Mouse (Mus musculus): ENCODE measurements around the gene Txndc12. TPM values are rescaled to one million over a fixed set of nuclear protein-coding genes. Genes with fewer than 3 reads are reported as not detected.
A peak's percentile ranks its signal among the peaks of the same experiment; 100 is the strongest.

The Txndc12 gene
- polyA plus RNA-seq, 1 experiment from 2014 or later, result 101 TPM

GRCm38 (mm10) chr4:108847715-108848504 is 13.5 kb downstream of the Txndc12 start, which contains the start of gene Kti12:
Gene Kti12, plus strand, starts transcription at chr4:108847785.
- peak within 1 kb of the TSS; percentile 62 for H3K9ac ChIP-seq
- H3K4me3 ChIP-seq (replicated peaks), result peak within 1 kb of the TSS; percentile 94
- H3K9me3 ChIP-seq (replicated peaks), result no peaks in the 10 kb centered on the region
- WGBS, result under 1% methylated on average over 77 of the region's 77 CpGs
- H3K4me1 ChIP-seq, result peaks cover 12% of the 10 kb centered on the region
- H3K36me3 ChIP-seq, result no peaks in the 10 kb centered on the region
- no peaks in the 10 kb centered on the region for H3K27me3 ChIP-seq
- peak; percentile 85 for ATAC-seq (ENCODE audit: insufficient number of reproducible peaks, low FRiP score, low TSS enrichment, low read depth)
- H3K27ac ChIP-seq (replicated peaks), result peak within 1 kb of the TSS; percentile 92
- peak within 1 kb of the TSS; percentile 88 for H3K4me2 ChIP-seq (replicated peaks)

DNA sequence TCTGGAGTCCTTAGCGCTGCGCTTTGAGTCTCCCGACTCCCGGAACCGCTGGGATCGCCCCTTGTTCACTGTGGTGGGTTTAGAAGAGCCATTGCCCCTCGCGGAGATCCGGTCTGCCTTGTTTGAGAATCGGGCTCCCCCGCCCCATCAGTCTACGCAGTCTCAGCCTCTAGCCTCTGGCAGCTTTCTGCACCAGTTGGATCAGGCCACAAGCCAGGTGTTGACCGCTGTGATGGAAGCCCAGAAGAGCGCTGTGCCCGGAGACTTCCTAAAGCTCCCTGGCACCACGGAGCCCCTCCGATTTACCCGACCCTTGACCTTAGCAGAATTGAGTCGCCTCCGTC is 14.1 kb downstream of the Txndc12 start, which contains the start of gene A730015C16Rik:
TSS of gene A730015C16Rik (minus strand) at position 115 of the 344 bp plus-strand sequence.
- Histone ChIP-seq H3K9ac (peak within 1 kb of the TSS; percentile 62), H3K27ac (replicated peaks) (peak within 1 kb of the TSS; percentile 92), H3K4me1 (peaks cover 12% of the 10 kb centered on the region), H3K27me3 (no peaks in the 10 kb centered on the region), H3K36me3 (peaks cover 5% of the 10 kb centered on the region), H3K4me3 (replicated peaks) (peak within 1 kb of the TSS; percentile 94), H3K4me2 (replicated peaks) (peak within 1 kb of the TSS; percentile 88), H3K9me3 (replicated peaks) (no peaks in the 10 kb centered on the region)
- 9% methylated on average over 20 of the region's 20 CpGs for WGBS
- peak; percentile 14; the same call in 1 of the 2 replicates for ATAC-seq (ENCODE audit: insufficient number of reproducible peaks, low FRiP score, low TSS enrichment, low read depth)

DNA sequence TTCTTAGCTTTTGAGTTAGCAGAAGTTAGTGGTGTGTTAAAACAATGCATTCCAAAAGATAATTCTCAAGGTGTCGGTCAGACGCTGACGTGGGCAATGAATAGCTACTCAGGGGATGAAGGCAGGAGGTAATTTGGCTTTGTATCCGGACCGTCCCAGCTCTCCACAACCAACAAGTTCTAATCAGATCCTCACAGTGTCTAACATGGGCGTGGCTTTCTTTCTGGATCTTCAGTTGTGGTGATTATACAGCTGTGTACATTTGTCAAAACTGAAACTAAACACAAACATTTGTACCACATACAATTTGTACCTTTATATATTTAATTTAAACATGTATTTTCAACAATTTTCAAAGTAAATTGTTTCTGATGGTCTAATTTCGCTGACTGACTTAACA is 32.4 kb downstream of the Txndc12 start:
- Histone ChIP-seq H3K27ac (replicated peaks) (no peak overlapping the region), H3K9ac (no peak overlapping the region), H3K4me2 (replicated peaks) (no peak overlapping the region), H3K36me3 (peaks cover 19% of the 10 kb centered on the region), H3K4me1 (no peaks in the 10 kb centered on the region), H3K27me3 (no peaks in the 10 kb centered on the region), H3K9me3 (replicated peaks) (no peaks in the 10 kb centered on the region), H3K4me3 (replicated peaks) (no peak overlapping the region)
- no peak for ATAC-seq (ENCODE audit: insufficient number of reproducible peaks, low FRiP score, low TSS enrichment, low read depth)
- WGBS, result 84% methylated on average over 7 of the region's 7 CpGs

DNA sequence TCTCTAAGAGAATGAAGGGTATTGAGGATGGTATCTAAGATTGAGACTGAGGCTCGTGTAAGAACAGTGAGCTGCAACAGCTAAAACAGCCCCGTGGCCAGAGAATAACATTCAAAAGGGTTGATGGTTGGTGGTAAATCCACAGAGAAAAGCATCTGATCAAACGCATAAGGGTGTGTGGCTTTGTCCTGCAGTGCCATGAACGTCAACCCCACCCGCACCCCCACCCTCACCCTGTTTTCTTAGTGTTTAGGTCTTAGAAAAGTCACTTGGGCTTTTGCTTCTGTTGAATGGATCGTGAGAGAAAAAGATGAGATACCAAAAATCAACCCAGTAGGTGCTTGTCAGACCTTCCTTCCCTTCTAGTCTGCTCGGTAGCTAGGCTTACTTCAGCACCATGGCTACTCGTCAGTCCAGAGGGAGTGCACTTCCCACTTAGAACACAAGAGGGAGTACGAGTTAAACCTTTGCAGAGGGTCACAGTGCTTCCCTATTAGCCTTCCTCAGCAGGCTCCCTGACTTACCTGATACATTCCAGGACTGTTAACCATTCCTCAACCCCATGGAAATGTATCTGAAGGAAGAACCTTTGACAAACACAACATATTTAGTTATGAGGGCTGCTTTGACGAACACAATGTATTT is 35.5 kb downstream of the Txndc12 start:
- peak; percentile 51; the same call in 1 of the 2 replicates for ATAC-seq (ENCODE audit: insufficient number of reproducible peaks, low FRiP score, low TSS enrichment, low read depth)
- H3K4me2 ChIP-seq (replicated peaks), result no peak overlapping the region
- H3K4me3 ChIP-seq (replicated peaks), result no peak overlapping the region
- no peak overlapping the region for H3K9ac ChIP-seq
- H3K27me3 ChIP-seq, result no peaks in the 10 kb centered on the region
- H3K4me1 ChIP-seq, result no peaks in the 10 kb centered on the region
- WGBS, result 37% methylated on average over 10 of the region's 10 CpGs
- H3K9me3 ChIP-seq (replicated peaks), result no peaks in the 10 kb centered on the region
- no peak overlapping the region for H3K27ac ChIP-seq (replicated peaks)
- H3K36me3 ChIP-seq, result no peaks in the 10 kb centered on the region

DNA sequence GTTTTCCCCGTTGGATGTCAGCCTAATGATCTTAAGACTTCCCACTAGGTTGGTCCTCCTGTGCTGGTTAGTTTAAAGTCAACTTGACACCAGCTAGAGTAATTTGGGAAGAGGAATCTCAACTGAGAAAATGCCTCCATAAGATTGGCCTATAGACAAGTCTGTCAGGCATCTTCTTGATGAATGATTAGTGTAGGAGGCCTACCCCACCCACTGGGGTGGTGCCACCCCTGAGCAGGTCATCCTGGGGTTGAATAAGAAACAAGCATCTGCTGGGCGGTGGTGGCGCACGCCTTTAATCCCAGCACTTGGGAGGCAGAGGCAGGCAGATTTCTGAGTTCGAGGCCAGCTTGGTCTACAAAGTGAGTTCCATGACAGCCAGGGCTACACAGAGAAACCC is 39.3 kb downstream of the Txndc12 start:
- 90% methylated on average over 5 of the region's 5 CpGs for WGBS
- Histone ChIP-seq H3K27me3 (no peaks in the 10 kb centered on the region), H3K4me2 (replicated peaks) (no peak overlapping the region), H3K27ac (replicated peaks) (no peak overlapping the region), H3K9me3 (replicated peaks) (no peaks in the 10 kb centered on the region), H3K4me3 (replicated peaks) (no peak overlapping the region), H3K36me3 (no peaks in the 10 kb centered on the region), H3K4me1 (peaks cover 1% of the 10 kb centered on the region; the same call in 1 of the 2 replicates), H3K9ac (no peak overlapping the region)
- ATAC-seq (ENCODE audit: insufficient number of reproducible peaks, low FRiP score, low TSS enrichment, low read depth), result no peak

GRCm38 (mm10) chr4:108877901-108878300 is 43.5 kb downstream of the Txndc12 start:
- ATAC-seq (ENCODE audit: insufficient number of reproducible peaks, low FRiP score, low TSS enrichment, low read depth), result no peak
- H3K9ac ChIP-seq, result no peak overlapping the region
- H3K4me2 ChIP-seq (replicated peaks), result no peak overlapping the region
- peaks cover 12% of the 10 kb centered on the region for H3K4me1 ChIP-seq
- H3K9me3 ChIP-seq (replicated peaks), result no peaks in the 10 kb centered on the region
- no peak overlapping the region for H3K4me3 ChIP-seq (replicated peaks)
- no peaks in the 10 kb centered on the region for H3K36me3 ChIP-seq
- 76% methylated on average over 6 of the region's 6 CpGs for WGBS
- H3K27ac ChIP-seq (replicated peaks), result no peak overlapping the region
- H3K27me3 ChIP-seq, result no peaks in the 10 kb centered on the region

DNA sequence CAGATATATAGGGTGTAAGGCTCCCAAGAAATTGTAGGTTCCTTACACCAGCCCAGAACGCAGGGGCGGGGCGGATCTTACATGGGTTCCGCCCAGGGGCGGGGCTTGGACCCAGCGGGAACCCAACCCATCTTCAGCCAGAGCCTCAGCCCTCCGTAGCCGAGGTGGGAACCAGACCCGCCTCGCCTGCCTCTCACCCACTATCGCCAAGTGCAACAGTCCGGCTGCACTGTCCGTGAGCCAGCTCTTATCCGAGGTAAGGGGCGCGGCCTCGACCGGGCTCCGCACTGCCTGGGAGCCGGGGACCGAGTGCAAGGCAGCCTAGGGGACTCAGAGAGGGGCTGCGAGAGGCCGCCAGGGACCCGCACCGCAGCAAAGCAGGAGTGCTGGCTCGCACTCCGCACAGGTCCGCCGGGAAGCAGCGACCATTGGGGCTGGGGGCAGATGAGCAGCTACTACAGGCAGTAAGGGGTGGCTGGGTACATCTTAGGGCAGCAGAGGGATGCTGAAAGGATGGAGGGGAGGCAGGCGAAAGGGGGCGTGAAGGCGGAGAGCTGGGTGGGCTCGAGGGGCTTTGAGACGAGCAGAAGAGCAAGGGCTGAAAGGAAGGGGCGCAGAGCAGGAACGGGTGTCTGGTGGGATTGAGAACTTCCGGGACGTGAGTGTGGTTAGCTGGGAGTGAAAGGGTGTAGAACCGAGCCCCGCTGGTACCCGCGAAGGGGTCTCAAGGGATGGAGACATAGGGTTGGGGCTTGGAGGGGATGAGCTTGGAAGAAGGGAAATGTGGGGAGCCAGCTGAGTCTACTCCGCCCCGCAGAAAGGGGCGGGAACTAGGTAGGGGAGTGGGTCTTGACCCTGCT is 44.8 kb downstream of the Txndc12 start, which contains the start of gene Rab3b:
TSS of gene Rab3b (plus strand) at position 101 of the 860 bp plus-strand sequence.
- peak; percentile 83 for ATAC-seq (ENCODE audit: insufficient number of reproducible peaks, low FRiP score, low TSS enrichment, low read depth)
- WGBS, result under 1% methylated on average over 46 of the region's 46 CpGs

GRCm38 (mm10) chr4:108883815-108884214 is 49.4 kb downstream of the Txndc12 start:
- WGBS, result 25% methylated on average over 13 of the region's 13 CpGs
- no peak overlapping the region for H3K9ac ChIP-seq
- H3K27ac ChIP-seq (replicated peaks), result no peak overlapping the region
- no peaks in the 10 kb centered on the region for H3K27me3 ChIP-seq
- H3K36me3 ChIP-seq, result no peaks in the 10 kb centered on the region
- peaks cover 10% of the 10 kb centered on the region for H3K4me1 ChIP-seq
- no peak for ATAC-seq (ENCODE audit: insufficient number of reproducible peaks, low FRiP score, low TSS enrichment, low read depth)
- H3K9me3 ChIP-seq (replicated peaks), result no peaks in the 10 kb centered on the region
- no peak overlapping the region for H3K4me3 ChIP-seq (replicated peaks)
- H3K4me2 ChIP-seq (replicated peaks), result no peak overlapping the region

More for the DNA sequence above, 44.8 kb downstream of the Txndc12 start, which contains the start of gene Rab3b:
- no peaks in the 10 kb centered on the region for H3K9me3 ChIP-seq (replicated peaks)
- H3K27me3 ChIP-seq, result no peaks in the 10 kb centered on the region
- H3K36me3 ChIP-seq, result no peaks in the 10 kb centered on the region
- H3K27ac ChIP-seq (replicated peaks), result no peak within 1 kb of the TSS
- peak within 1 kb of the TSS; percentile 43 for H3K9ac ChIP-seq
- H3K4me1 ChIP-seq, result peaks cover 12% of the 10 kb centered on the region
- peak within 1 kb of the TSS; percentile 99 for H3K4me2 ChIP-seq (replicated peaks)
- H3K4me3 ChIP-seq (replicated peaks), result peak within 1 kb of the TSS; percentile 61

DNA sequence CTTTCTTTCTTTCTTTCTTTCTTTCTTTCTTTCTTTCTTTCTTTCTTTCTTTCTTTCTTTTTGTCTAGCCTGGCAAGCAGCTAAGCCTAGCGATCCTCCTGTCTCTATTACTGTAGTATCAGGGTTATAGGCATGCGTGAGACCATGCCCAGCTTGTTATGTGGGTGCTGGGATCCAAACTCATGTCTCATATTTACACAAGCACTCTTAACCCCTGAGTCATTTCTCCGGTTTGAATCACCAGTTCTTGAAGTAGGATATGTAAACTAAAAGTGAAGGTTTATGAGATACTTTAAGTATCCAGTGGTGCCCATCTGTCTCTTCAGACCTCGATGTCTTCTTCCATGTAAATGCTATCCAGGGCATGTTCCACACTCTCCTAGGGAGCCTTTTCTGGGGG is 53.1 kb downstream of the Txndc12 start:
- H3K36me3 ChIP-seq, result no peaks in the 10 kb centered on the region
- no peaks in the 10 kb centered on the region for H3K9me3 ChIP-seq (replicated peaks)
- no peak overlapping the region for H3K4me3 ChIP-seq (replicated peaks)
- no peak overlapping the region for H3K9ac ChIP-seq
- H3K4me1 ChIP-seq, result no peaks in the 10 kb centered on the region
- WGBS, result 84% methylated on average over 4 of the region's 4 CpGs
- ATAC-seq (ENCODE audit: insufficient number of reproducible peaks, low FRiP score, low TSS enrichment, low read depth), result no peak
- no peaks in the 10 kb centered on the region for H3K27me3 ChIP-seq
- H3K27ac ChIP-seq (replicated peaks), result no peak overlapping the region
- no peak overlapping the region for H3K4me2 ChIP-seq (replicated peaks)

- Histone ChIP-seq H3K9me3 (replicated peaks) (no peaks in the 10 kb centered on the region), H3K4me2 (replicated peaks) (no peak overlapping the region), H3K27ac (replicated peaks) (no peak overlapping the region), H3K4me1 (no peaks in the 10 kb centered on the region), H3K4me3 (replicated peaks) (no peak overlapping the region), H3K36me3 (no peaks in the 10 kb centered on the region), H3K27me3 (no peaks in the 10 kb centered on the region), H3K9ac (no peak overlapping the region)
- no peak for ATAC-seq (ENCODE audit: insufficient number of reproducible peaks, low FRiP score, low TSS enrichment, low read depth)
- WGBS, result 85% methylated on average over 6 of the region's 6 CpGs
Observed at GRCm38 (mm10) chr4:108890876-108891275, 56.5 kb downstream of the Txndc12 start.

- peaks cover 2% of the 10 kb centered on the region; the same call in 1 of the 2 replicates for H3K4me1 ChIP-seq
- no peaks in the 10 kb centered on the region for H3K9me3 ChIP-seq (replicated peaks)
- WGBS, result 83% methylated on average over 7 of the region's 7 CpGs
- no peaks in the 10 kb centered on the region for H3K36me3 ChIP-seq
- H3K4me3 ChIP-seq (replicated peaks), result no peak overlapping the region
- no peak for ATAC-seq (ENCODE audit: insufficient number of reproducible peaks, low FRiP score, low TSS enrichment, low read depth)
- no peak overlapping the region for H3K9ac ChIP-seq
- no peaks in the 10 kb centered on the region for H3K27me3 ChIP-seq
- no peak overlapping the region for H3K4me2 ChIP-seq (replicated peaks)
- no peak overlapping the region for H3K27ac ChIP-seq (replicated peaks)
Observed at GRCm38 (mm10) chr4:108900421-108900820, 66.0 kb downstream of the Txndc12 start.

Measured in embryonic facial prominence, embryonic 15.5 days (tissue).